Mouse (Mus musculus) MEL-GATA-1-ER (cell line): ENCODE measurements around the gene Krt35.

Experiments used
- DNase-seq: peaks from one replicate; pipeline ENCODE4 v3.0.0-alpha.2; 2012; ENCODE audit warnings: low read depth; ENCODE audit errors: extremely low read depth

The Krt35 gene

DNA sequence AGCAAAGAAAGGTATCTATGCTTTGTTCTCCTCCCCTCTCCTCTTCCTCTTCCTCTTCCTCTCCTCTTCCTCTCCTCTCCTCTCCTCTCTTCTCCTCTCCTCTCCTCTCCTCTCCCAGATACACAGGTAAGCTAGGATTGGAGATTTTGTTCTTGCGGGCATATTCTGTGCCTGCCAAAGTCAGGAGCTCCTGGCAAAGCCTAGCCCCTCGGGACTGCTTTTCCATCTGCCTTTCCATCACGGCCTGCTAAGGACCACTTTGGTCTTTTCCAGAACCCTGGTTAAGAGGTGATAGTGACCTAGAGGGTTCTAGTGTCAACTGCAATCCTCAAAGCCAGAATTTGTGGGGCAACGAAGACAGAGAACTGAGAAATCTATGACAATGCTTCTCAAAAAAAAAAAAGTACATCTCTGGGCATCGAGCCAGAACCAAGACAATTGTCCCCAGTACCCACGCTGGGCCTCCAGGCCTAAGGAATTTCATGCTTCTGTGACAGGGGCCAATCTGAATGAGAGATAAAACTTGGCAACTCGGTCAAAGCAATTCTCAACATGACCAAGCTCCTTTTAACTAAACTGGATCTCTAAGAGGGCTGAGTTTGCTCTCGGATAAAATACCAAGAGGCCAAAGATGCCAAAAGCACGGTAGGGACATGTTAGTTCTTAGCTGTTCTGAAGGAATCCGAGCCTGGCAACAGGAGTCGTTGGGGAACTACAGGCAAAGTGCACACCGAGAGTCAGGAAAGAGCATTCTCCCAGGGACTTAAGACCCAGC, 29.6 kb downstream of the Krt35 start:
- DNase-seq = no peak

DNA sequence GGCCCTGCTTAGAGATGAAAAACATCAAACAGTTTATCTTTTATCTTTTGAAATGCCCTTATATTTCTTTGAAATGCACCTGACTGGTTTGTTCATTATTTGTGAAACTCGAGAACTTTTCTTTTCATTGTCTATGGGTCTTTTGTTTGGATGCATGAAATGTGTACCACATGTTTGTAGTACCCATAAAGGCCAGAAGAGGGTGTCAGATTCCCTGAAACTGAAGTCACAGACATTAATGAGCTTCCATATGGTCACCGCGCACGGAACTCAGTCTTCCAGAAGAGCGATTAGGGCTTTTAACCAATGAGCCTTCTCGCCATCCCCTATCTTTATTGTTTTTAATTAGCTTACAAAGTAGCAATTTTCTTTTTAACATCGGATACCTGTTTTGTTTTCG, 37.2 kb downstream of the Krt35 start:
- DNase-seq = no peak

DNA sequence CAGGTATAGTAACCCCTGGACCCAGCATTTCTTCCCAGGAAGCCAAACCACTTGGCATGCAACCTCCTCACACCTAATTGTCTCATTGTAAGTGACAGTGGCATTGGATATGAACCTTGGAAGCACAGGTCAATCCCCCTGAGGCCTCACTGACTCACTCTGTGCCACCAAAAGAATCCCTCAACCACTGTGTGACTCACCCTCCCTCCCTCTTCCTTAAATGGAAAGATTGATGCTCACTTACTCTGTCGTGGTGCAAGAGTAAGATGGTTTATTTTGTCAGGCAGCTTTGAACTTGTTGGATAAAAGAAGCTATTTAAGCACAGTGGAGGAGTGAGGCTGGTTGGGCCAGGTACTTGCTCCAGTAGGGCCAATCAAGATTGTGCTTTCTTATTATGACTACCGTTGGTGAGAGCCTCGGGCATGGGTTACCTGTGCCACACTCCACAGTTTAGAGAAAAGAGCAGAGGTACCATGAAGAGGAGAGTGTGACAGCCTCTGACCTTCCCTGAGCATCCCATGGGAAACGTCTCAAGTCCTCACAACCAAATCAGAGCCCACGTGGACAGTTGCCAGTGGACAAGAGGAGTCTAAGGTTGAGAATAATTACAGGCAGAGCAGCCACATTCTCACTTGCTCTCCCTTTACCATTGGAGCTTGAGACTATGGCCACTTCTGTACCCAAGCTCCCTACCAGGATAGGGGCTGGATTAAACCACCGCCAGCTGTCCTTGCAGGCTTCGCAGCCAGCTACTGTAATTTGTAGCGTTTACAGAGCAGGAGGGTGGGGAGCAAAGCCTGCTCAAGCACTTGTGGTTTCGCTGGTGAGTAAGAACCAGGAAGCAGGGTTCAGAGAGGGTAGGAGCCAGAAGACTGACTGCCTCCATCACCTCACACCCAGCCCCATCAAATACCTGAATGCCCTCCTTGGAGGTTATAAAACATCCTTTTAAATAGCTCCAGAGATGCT, 40.1 kb downstream of the Krt35 start:
- no peak for DNase-seq

DNA sequence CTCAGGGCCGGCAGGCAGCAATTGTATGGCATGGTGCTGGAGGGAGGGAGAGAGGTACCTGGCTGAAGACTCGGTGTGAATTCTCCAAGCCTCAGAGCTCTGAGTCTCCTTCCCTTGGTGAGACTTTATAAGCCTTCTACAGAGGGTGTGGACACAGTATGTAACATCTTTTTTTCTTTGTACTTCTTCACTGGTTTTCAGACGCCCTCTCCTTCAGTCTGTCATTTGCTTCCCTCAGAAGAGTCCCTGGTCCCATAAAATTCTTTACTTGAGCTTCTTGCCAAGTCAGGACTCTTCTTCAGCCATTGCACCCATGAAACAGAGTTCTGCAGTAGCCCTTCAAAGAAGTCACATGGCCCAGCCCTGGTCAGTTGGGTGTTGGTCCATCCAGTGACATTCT, 45.6 kb downstream of the Krt35 start, which contains the start of gene Krt31:
Gene Krt31, minus strand, starts transcription at position 101 of the 400 bp plus-strand sequence.
- no peak for DNase-seq

DNA sequence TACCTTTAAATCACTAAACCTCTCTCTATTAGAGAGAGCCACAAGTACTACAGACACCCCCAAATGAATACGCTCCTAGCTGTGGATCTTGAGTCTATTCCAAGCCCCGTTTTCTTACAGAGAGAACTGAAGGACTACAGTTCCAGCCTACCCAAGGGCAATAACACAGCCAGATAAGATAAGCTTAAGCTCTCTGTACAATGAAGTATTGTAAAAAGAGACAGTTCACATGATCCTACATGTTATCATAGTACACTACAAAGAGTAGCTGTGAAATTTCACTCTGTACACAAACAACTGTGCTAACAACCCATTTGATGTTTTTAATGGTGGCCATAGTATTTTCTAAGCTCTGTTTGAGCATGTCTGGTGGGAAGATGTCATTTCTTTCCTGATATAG, 48.8 kb downstream of the Krt35 start:
- DNase-seq = no peak

DNA sequence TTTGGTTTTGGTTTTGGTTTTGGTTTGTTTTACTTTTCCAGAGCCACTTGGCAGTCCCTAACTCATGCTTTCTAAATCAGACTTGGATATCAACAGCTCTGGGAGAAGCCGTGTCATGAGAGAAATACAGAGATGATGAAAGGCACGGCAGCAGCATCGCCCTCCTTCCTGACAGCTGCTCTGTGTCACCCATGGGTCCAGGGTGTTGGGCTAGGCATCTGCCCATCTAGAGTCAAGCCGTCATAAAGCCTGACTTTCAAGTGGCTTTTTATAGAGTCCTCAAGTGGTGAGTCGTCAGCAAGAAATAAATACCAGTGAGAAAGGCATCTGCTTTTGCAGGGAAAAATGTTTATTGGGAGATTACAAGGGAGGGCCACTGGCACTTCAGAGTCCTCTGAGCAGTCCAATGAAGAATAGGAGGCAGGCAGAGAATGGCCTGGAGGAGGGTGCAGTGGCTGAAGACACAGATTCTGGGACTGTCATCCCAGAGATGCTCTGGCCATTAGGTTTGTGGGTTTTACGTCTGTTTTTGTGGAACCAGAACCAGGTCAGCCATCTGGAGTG, 49.7 kb downstream of the Krt35 start:
- DNase-seq = no peak
